Mouse (Mus musculus) heart, postnatal 0 days (tissue): ENCODE results near the gene Vangl2.

Source experiments
- CTCF ChIP-seq: IDR thresholded peaks from 2 replicates; pipeline ENCODE4 v1.5.1; 2016; ENCODE audit warnings: antibody characterized with exemption, control low read depth, low read depth
- EP300 ChIP-seq: IDR thresholded peaks from 2 replicates; pipeline ENCODE4 v1.6.1; 2016; ENCODE audit warnings: antibody characterized with exemption, low read depth

DNA sequence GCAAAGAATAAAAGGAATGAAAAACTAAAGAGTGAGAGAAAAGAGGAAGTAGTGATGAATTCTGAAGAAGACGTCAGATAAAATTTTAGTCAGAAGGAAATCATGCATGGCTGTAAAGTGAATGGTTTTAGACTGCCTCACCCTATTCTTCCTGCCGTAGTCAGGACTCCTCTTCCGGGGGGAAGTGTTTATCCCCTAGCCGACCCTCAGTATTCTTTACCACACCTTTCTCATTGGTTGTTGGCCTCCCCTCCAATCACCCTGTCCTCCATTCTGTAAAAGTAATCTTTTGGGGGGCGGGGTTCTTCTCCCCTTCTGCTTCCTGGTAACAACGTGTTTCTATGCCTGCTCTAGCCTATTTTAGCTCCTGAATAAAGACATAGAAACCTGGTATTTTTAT, 73.2 kb downstream of the Vangl2 start:
- TF ChIP-seq CTCF (no peak), EP300 (no peak)
